Mouse (Mus musculus) adrenal gland, postnatal 10 days (tissue): ENCODE results near the gene Efhc1. TPM values are rescaled to one million over a fixed set of nuclear protein-coding genes. Genes with fewer than 3 reads are reported as not detected.
"Not testable (repeated sequence)": the region's sequence is repeated elsewhere in the genome, so short reads cannot be mapped to it uniquely, and the experiment has no call there.

ENCODE experiments used
- DNase-seq: peaks from one replicate; pipeline ENCODE4 v3.0.0; 2021; ENCODE audit warnings: mixed read lengths
- long read RNA-seq, 2 experiments: library from polyadenylated mRNA; stranded (forward); transcript quantifications; one replicate each; pipeline ENCODE4 v2.0.0; 2021
- total RNA-seq, 2 experiments: library from RNA; stranded (reverse); gene quantifications; 2 replicates each; pipeline ENCODE4 v1.2.3; 2021

Efhc1 gene
- 1 to 10 TPM; 1.5 to 3.2 TPM for total RNA-seq
- long read RNA-seq, experiment 1, partial matches to known transcripts = 0 of 1 reads
- long read RNA-seq, experiment 1, other reads (novel, unspliced or antisense) = 0 of 1 reads
- long read RNA-seq, experiment 2, partial matches to known transcripts = 0 of 1 reads
- long read RNA-seq, experiment 2, other reads (novel, unspliced or antisense) = 0 of 1 reads

- peak; percentile 95 for DNase-seq
Observed at GRCm38 (mm10) chr1:20951300-20951763, at the start of gene Efhc1. Gene Efhc1, plus strand, starts transcription at chr1:20951626.

DNA sequence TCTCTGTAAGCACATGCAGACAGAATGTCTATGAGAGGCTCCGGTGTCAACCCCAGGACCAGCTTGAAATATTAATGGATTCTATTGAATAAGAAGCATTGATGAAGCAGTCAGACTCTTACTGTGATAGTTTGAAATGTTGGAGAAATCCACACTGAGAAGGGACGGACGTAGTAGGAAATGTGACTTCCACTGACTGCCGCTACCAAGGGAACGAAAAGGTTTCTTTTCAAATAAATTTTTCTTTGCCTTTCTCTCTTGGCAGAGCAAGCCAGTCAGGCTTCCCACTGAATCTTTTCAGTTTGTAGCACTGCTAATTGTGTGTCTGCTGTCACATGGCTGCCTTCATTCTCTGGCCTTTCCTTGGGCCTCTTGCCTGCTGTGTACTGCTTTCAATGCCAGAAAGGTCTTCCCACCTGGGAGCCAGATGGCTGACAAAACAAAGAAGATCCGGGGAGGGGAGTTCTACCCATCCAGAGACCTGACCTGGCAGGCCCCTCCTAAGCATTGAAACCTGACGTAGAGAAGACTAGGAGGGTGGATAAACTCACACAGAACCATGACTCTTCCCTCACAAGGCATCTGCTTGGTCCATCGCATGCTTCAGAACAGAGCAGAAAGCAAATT lies 45.8 kb upstream of the Efhc1 start:
- DNase-seq = no peak

DNA sequence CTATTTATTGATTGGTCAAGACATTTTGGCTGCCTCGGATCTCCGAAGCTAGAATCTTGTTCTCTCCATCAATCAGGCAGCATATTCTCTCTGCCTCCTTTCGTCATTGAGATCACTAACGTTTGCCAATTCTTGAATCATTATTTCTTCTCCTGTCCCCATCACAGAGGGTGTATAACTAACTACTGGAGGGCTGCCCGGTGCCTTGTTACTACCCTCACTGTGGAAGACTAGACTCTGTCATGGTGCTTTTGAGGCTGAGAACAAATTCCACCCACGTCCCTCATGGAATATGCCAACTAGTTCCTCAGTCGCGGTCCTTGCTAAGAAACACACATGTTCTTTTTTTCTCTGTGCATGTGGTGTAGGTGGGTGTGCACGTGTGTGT lies 45.3 kb upstream of the Efhc1 start:
- no peak for DNase-seq

DNA sequence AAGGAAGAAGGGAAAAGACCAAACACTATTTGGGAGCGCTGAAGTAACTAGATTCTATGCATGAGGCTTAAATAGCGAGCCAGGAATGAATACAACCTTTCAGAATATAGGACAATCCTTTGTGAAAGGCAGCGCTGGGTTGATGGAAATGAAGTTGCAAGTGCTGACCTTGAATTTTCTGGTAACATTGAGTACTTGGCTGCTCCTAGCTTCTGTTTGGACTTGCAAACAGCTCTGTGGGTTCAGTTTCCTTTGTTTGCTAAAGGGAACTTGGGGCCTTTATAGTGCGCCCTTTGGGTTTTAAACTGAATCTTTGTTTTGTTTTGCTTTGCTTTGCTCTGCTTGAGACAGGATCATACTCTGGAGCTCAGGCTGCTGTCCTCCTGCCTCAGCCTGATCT lies 42.9 kb upstream of the Efhc1 start:
- DNase-seq = no peak

- DNase-seq = no peak
Observed at GRCm38 (mm10) chr1:20912115-20912514, 39.3 kb upstream of the Efhc1 start.

DNA sequence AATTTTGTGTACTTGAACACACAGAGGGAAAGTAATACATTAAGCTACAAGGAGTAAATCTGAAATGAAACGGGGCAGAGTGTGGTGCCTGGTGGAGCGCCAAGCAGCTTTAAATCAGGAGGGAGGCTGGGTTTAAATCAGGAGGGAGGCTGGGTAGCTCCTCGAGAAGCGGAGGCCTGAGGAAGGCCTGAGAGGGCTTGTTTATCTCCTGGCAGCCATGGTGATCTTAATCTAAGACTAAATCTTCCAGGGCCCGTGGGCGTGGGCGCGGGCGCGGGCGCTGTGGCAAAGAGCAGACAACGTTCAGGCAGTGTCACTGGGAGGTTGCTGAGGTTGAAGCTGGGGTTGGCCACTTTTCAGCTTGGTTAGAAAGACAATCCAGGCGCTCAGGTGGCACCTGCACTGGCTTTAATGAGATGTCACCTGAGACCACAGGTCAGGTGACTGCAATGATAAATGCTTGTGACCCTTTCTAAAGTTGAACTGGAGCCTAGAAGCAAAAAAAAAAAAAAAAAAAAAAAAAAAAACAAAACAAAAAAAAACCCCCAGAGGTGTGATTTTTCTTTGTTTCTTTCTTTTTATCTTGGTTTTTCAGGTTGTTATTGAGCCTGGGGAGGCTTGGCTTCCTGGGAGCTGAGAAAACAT lies 38.8 kb upstream of the Efhc1 start:
- no peak for DNase-seq

GRCm38 (mm10) chr1:20914769-20915168 lies 36.7 kb upstream of the Efhc1 start:
- DNase-seq = no peak

- no peak for DNase-seq
Observed at GRCm38 (mm10) chr1:20915608-20916007, 35.8 kb upstream of the Efhc1 start.

DNA sequence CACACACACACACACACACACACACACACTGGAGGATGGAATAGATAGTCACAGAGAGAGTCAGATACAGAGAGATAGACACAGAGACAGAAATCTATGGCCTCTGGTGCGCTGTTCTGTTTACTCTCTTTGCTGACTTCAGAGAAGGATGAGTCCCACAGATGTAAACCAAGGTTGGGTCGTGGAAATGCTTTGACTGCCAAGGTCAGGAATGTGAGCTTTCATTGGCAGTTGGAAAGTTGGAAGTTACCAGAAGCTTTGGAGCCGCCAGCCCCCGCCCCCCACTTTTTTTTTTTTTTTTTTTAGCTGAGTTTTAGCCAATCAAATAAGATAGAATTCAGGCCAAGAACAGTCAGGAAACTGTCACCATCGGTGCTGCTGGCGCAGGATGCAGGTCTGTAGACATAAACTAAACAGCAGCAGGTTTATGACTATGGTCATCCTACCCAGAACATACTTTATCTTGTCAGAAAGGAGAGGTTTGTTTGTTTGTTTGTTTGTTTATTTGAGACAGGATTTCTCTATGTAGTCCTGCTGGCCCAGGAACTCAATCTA lies 33.9 kb upstream of the Efhc1 start:
- DNase-seq = peak; percentile 35

- no peak for DNase-seq
Observed at GRCm38 (mm10) chr1:20919728-20920127, 31.7 kb upstream of the Efhc1 start.

GRCm38 (mm10) chr1:20921081-20921528 lies 30.3 kb upstream of the Efhc1 start:
- no peak for DNase-seq

DNA sequence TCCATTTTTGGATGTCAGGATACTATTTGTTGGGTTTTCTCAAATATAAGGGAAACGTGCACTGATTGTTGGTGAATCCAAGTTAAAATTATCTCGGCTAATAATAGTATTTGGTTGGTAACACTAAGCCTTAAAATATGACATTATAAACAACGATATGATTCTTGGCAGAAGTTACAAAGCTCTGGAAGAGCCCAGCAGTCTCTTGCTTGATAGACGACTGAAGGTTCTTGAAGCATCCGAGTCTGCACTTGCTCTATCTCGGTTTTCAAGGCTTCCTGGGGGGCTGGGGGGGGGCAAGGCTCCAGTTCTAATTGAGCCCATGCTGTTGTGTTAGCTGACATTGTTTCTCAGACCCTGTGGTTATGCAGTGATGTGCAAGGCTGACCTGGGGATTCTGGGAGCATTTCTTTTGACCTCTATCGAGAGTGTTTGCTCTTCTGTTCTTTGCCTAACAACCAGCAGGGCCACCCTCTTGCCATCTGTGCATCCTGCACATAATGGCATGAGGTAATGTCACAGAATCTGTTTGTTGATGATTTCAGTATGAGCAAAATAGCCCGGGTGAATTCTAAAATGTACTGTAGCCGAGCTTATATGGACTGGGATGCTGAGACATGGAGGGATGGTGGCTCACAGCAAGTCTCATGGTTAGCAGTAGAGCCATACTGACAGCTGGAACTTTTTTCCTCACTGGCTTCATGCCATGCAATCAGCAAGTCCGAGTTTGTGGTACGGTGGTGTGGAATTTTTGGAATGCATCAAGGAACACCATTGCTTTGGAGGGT lies 28.6 kb upstream of the Efhc1 start:
- no peak for DNase-seq

GRCm38 (mm10) chr1:20925324-20925723 lies 26.1 kb upstream of the Efhc1 start:
- DNase-seq = not testable (repeated sequence)

DNA sequence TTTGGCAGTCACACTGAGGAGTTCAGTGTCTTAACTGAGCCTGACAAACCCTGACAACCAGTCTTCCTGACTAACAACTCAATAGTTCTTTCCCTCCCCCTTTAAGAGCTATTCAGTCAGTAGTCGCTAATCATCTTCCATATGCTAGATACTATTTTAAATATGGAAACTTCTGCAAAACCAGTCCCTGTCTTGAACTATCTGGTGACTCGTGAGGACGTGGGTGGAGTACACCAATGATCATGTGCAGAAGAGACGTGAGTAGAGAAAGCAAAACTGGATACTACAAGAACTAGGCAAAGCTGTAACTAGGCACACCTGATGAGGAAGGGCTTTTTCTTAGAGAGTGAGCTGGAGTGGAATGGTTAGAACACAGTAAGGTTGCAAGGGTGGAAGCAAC lies 25.5 kb upstream of the Efhc1 start:
- no peak for DNase-seq

- DNase-seq = no peak
Observed at GRCm38 (mm10) chr1:20926376-20926775, 25.1 kb upstream of the Efhc1 start.

GRCm38 (mm10) chr1:20928487-20928886 lies 22.9 kb upstream of the Efhc1 start:
- DNase-seq = no peak

GRCm38 (mm10) chr1:20933457-20933856 lies 18.0 kb upstream of the Efhc1 start:
- DNase-seq = peak; percentile 74

DNA sequence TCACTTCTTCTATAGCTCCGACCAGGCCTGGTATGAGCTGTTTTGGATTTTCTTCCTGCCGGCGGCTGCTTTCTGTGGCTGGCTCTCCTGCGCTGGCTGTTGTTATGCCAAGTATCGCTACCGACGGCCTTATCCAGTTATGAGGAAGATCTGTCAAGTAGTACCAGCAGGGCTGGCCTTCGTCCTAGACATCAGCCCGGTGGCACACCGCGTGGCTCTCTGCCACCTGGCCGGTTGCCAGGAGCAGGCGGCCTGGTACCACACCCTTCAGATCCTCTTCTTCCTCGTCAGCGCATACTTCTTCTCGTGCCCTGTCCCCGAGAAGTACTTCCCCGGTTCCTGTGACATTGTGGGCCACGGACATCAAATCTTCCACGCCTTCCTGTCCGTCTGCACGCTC lies 16.3 kb upstream of the Efhc1 start:
- DNase-seq = peak; percentile 77

- DNase-seq = peak; percentile 72
Observed at GRCm38 (mm10) chr1:20939046-20939445, 12.4 kb upstream of the Efhc1 start.

DNA sequence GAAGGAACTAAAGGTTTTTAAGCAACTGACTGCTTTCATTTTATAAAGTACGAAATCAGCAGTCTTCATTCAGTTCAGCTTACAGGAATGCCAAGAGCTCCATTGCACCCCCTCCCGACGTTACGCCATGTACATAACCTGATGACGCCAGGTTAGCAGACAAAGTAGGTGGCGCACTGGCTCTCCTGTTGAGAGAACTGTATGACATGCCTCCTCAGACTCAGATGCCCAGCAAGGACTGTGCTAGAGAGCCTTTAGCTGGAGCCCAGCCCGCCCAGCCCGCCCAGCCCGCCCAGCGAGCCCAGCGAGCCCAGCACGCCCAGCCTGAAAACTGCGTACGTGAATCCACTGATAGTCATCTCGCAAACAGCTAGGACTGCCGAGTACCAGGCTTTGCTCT lies 11.3 kb upstream of the Efhc1 start:
- peak; percentile 56 for DNase-seq

GRCm38 (mm10) chr1:20941322-20941721 lies 10.1 kb upstream of the Efhc1 start:
- no peak for DNase-seq

- DNase-seq = no peak
Observed at GRCm38 (mm10) chr1:20941857-20942256, 9.6 kb upstream of the Efhc1 start.

DNA sequence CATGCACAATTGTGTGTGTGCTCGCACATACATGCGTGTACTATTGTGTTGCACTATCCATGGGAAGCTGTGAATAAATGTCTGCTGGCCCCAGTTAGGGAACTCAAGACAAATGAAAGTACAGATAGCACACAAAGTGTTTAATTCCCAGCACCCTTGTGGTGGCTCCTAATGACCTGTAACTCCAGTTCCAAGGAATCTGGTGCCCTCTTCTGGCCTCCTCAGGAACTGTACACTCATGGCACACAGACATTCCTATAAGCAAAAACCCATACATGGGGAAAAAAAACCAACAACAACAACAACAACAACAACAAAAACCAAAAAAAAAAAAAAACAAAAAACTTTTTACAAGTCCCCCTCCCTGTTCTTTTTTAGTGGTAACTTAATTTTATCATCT lies 8.4 kb upstream of the Efhc1 start:
- DNase-seq = no peak
